Mouse (Mus musculus) brain, embryonic 18.5 days (tissue): Measurements from ENCODE around the gene Tia1.
"Not testable (repeated sequence)": the region's sequence is repeated elsewhere in the genome, so short reads cannot be mapped to it uniquely, and the experiment has no call there.

Source experiments
- DNase-seq: peaks from one replicate; pipeline ENCODE4 v3.0.0-alpha.2; 2012; ENCODE audit warnings: low read depth, low spot score

The Tia1 gene

DNA sequence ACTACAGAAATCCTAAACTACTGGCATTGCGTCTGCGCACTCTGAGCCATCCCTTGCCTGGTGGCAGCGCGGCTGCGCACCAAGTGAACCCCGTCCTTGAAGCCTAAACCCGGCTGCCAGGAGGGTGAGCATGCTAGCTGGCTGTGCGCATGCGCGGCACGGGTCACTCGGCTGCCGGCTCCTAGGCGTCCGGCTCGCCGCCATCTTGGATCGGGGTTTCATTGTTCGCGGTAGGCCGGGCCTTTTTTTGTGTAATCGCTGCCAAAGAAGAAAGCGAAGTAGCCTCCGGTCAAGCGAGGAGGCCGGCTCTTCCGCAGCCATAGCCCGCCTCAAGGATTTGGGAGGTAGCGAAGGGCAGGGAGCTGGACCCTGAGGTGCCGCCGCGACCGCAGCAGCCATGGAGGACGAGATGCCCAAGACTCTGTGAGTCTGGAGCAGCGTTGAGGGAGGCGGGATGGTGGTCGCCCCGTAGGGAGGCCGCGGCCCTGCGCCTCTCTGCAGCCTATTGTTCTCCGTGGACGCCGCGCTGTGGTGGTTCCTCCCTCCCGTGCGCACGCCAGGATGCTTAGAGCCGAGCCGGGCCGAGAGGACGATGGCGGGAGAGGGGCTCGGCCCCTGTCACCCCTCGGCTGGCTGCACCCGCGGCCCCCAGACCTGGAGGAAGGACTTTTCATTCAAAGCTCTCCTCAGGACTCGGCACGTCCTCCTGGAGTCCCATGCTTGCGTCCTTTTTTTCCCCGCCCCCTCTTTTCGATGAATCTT lies at the start of gene Tia1:
Gene Tia1 (plus strand): TSS at position 120 of the 762 bp plus-strand sequence.
- DNase-seq = peak; percentile 97

DNA sequence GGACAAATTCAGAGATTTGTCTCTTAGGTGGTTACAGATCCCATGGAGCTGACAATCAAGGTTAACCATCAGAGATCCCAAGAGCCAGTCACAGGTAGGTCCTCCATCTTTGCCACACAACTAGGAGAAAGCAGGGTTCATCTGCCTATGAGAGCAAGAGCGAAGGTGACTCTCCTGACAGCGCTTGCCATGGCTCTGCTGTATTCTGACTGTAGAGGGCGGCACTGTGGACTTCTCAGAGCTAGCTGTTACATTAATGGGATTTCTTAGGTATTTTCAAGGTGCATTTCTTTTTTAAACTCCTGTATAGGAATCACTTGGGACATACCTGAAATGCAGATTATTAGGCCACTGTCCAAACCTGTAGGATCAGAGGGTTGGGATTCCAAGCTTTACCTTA lies 49.1 kb upstream of the Tia1 start:
- DNase-seq = no peak

DNA sequence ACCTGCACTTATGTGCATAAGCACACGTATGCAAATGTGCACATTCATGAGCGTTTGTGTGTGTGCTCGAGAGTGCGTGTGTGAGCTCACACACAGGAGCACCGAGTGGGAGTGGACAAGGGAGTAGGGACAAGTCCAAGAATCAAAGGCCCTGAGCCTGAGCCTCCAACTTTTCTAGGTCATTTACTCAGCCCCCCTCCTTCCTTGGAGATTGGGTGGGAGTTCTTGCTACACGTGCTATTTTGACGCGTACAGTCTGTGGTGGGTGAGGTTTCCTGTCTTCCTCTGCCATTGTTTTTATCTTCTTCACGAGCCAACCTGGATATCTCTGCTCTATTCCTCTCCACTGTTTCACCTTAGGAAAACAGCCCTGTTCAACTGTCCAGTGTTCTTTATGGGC lies 47.1 kb upstream of the Tia1 start:
- DNase-seq = no peak

DNA sequence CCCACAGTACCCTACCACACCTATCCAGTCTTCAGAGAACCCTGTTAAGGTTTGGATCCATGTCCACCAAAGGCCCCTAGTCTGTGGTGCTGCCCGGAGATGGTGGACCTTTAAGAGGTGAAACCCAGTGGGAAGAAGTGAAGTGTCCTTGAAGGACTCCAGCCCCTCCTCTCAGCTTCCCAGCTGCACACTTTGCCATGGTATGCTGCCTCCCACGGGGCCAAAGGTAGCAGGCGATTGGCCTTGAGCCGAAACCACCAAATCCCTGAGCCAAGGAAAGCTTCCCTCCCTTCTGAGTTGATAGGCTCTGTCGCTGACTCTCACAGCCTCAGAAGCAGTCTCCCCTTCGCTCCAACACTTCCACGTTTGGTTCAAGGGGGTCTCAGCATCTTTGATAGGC lies 43.3 kb upstream of the Tia1 start:
- no peak for DNase-seq

DNA sequence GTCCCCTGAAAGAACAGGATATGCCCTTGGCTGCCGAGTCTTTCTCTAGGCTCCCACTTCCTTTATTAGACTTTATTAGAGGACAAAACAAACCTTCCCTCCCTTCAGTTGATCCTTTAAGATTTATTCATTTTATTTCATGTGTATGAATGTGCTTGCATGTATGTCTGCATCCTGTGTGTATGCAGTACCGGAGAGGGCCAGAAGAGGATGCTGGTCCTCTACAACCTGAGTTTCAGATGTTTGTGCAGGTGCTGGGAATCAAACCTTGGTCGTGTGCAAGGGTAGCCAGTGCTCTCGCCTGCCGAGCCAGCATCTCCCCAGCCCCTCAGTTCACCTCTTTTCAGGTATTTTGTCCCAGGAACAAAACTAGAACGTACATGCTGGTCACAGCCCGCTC lies 42.6 kb upstream of the Tia1 start:
- no peak for DNase-seq

DNA sequence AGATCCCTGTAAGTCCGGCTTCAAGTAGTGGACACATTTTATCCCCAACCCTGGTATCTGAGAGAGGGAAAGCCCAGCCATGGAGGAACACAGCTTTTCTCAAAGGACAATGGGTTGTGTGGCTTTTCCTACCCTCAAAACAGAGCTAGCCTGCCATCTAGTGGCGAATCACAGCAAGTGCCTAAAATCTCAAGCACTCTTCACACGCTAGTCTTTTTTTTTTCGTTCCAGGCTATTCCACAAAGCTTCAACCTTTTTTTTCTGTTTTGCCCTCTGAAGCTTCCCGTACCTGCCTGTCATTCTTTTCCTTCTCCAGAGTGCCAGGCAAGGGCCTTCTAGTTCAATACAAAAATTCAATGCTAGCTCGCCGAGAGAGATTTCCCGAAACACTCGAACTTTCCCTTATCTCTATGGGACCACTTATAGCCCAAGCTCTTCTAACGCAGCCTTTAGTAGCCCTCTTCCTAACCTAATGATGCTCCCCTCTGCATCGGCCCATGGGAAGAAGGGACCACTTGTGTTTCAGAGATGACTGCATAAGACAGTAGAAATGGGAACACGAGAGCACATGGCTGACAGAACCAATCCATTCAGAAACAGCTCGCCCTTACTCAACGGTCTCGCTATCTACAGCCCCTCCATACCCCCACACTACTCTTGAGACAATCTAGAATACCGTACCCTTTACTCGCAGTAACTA lies 39.4 kb upstream of the Tia1 start:
- DNase-seq = peak; percentile 78

DNA sequence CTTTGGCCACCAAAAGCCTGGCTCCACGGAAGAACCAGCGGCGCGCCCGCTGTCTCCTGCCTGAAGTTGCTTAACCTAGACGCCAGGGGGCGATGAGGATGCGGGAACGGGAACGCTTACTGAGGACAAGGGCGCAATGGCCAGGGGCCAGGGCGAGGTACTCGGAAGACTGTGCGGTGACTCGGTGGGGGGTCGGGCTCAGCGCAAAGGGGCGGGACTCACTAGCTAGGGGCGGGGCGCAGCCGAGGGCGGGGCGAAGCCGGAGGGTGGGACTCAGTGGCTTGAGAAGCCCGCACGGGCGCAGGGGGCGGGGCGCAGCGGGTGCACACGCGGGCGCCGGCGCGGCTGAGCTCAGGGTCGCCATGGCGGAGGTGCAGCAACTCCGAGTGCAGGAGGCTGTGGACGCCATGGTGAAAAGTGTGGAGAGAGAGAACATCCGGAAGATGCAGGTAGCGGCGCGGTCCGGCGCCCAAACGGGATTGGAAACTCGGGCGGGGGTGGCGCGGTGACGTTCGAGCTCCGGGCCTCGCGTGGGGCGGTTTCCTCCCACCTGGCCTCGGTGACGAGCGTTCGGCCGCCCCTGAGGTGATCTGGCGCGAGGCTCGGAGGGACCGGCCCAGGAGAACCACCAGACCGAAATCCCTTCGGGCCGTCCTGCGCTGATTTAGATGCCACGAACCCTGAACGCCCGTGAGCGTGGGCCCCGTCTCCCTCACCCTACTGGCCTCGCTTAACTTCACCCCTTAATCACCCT lies 38.5 kb upstream of the Tia1 start, which contains the start of gene Fam136a:
Gene Fam136a (plus strand): TSS at position 276 of the 754 bp plus-strand sequence.
- peak; percentile 93 for DNase-seq

DNA sequence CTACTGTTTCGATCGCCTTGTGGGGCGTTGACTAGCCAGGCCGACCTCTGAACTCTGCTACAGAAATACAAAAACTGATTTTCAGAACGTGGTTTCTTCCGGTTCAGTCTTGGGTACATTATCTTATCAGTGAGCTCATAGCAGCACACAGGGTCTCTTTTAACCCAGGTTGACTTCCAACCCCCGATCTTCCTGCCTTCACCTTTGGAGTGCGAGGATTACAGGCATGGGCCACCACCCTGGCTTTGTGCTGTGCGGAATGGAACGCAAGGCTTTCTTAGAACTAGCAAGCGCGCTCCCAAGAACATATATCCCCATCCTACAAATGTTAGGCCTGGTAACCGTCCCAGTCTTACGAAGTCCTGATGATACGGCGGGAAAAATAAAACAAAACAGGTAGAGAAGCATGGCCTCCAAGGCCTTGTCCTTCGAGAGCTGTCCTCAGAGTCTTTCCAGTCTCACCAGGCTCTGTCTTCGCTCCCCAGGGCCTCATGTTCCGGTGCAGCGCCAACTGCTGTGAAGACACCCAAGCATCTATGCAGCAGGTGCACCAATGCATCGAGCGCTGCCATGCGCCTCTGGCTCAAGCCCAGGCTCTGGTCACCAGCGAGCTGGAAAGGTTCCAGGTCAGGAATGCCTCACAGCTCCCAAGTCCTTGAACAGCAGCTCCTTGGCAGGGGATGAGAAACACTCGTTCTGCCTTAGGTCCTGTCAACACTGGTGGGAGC lies 37.7 kb upstream of the Tia1 start:
- DNase-seq = no peak

DNA sequence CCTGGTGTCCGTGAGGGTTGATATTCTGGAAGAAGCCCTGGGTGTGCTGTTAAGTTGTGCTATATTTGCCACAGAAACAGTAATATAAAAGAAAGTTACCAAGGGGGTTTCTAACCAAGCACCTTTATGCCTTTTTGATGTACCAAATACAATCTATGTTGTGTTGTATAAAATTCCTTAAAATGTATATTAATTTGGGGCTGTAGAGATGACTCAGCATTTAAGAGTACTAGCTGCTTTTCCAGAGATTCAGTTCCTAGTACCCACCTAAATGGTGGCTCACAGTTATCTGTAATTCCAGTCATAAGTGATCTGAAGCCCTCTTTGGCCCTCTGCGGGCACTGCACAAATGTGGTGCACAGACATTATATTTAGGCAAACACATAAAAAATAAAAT lies 37.2 kb upstream of the Tia1 start:
- DNase-seq = no peak

DNA sequence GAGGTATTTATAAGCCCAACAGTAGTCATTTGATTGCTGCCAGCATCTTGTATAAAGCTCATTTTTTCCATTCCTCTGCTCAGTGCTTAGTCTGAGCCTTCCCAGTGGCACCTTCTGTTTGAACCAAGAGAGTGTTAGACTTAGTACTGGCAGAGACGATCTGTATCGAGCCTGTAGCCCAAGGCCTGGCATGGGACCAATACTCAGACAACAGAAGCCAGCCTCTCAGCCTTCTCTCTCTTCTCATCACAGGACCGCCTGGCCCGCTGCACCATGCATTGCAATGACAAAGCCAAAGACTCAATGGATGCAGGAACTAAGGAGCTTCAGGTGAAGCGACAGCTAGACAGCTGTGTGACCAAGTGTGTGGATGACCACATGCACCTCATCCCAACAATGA lies 35.5 kb upstream of the Tia1 start:
- no peak for DNase-seq

DNA sequence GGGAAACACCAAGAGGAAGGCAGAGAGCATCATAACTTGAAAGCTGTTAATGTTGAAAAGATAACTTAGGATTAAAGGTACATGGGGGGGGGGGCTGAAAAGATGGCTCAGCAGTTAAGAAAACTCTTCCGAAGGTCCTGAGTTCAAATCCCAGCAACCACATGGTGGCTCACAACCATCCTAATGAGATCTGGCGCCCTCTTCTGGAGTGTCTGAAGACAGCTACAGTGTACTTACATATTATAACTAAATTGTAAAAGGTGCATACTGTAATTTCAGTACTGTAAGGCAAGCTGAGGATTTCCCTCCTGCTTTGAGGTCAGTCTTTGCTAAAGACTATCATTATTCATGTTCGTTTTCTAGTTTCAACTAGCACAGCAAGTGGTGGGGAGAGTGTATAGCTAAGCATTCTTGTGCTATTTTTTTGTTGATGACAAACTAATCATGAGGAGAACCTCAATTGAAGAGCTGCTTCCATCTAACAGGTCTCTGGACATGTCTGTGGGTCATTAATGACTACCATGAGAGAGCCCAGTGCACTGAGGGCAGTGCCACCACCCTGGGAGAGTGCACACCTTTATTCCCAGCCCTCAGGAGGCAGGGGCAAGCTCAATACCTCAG lies 33.8 kb upstream of the Tia1 start:
- no peak for DNase-seq

DNA sequence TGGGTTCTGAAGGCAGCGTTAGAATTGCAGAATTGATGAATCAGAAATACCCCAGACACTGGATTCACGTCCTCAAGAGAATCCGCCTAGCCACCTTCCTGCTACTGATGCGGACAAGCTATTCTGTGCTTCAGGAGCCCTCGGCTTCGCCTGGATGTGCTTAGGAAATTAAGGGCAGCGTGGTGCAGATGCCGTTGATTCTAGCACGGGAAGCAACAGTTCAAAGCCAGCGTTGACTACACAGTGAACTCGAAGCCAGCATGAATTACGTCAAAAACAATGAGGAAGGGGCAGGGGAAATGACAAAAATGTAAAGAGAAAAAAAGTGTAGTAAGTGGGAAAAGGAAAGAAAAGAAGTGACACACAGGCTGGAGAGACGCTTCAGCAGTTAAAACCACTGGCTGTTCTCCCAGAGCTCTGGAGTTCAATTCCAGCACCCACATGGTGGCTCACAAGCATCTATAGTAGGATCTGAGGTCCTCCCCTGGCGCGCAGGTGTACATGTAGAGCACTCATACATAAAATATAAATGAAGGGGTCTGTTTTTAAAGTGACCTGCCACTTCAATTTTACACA lies 33.2 kb upstream of the Tia1 start, which contains the start of gene Snrpg:
Gene Snrpg (plus strand): TSS at position 541 of the 576 bp plus-strand sequence.
- no peak for DNase-seq

DNA sequence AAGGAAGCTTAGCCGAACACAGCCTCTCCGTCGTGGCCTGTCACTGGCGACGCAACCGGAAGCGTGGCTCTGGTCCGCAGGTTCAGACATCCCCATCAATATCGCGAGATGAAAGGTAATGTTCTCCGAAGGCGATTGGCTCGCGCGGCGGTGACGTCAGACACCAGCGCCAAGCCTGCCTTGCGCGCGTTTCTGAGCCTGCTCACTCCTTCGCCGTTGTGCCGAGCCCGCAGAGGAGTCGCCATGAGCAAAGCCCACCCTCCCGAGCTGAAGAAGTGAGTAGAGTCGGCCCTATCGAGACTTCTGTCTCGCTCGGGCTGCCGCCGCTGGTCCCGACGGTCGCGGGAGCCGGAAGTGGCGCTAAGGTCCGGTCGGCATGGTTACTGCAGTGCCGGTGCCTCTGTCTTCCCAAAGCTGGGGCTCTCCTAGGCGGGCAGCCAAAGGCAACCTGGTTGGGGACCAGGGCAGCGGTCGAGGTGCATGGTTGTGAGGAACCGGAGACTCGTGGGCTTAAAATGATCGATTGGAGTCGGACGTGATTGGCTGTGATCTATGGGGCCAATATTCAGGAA lies 32.6 kb upstream of the Tia1 start:
- DNase-seq = peak; percentile 93

DNA sequence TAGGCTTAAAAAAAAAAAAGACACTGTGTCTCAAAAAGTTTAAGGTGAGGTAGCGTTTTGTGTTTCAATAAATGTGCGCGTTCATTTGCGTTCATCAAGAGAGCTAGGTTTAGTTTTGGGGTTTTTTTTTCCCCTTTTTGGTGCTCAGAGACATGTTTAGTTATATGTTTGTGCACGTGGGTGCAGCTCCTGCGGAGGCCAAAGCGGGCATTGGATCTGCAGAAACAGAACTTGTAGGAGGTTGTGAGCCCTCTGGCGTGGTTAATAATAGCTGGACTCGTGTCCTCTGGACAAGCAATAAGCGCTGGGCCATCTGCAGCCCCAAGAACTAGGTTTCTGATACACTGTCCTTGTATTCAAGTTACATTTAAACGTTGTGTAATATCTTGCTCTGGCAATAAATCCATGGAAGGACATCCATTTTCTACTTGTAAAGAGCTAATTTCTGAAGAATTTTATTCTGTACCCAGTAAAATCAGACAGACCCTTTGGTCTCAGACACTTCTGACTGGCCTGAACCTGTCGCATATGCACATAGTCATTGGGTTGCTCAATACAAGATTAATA lies 32.0 kb upstream of the Tia1 start:
- no peak for DNase-seq

DNA sequence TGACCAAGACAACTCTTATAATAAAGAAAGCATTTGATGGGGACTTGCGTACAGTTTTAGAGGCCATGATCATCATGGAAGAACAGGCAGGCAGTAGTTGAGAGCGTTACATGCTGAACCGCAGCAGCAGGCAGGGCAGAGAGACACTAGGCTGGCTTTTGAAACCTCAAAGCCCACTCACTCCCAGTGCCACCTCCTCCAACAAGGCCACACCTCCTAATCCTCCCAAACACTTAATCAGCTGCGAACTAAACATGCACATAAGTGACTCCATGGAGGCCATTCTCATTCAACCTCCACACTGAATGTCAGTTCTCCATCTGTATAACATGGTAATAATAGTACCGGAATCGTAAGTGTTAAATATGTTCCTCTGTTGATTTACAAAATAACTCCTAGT lies 30.5 kb upstream of the Tia1 start:
- no peak for DNase-seq

DNA sequence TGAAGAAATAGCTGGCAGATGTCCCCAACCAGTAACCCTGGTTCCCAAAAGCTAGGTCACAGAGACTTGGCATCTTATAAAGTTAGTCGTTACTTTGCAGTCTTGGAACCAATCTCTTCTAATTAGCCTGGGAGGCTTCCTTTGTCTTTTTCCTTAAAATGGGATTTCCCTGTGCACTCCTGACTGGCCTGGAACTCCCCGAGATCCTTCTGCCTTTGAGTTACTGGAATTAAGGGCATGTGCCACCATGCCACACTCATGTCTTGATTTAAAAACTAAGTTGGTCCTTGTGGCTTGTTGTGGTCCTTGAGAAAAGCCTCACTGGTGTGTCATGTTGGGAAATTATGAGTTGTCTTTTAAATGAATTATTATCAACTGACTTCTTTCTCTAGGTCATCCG lies 25.7 kb upstream of the Tia1 start:
- no peak for DNase-seq

DNA sequence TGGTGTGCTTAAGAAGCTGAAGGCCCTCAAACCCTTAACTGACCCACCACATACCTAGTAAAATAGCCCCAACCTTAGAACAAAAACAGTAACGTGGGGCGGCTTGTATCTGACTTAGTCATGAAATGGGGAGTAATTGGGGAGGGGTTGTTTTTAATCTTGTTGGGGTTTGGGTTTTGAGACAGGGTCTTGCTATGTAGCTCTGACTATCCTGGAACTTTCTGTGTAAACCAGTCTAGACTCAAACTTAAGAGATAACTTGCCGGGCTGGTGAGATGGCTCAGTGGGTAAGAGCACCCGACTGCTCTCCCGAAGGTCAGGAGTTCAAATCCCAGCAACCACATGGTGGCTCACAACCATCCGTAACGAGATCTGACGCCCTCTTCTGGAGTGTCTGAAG lies 23.9 kb upstream of the Tia1 start:
- not testable (repeated sequence) for DNase-seq

DNA sequence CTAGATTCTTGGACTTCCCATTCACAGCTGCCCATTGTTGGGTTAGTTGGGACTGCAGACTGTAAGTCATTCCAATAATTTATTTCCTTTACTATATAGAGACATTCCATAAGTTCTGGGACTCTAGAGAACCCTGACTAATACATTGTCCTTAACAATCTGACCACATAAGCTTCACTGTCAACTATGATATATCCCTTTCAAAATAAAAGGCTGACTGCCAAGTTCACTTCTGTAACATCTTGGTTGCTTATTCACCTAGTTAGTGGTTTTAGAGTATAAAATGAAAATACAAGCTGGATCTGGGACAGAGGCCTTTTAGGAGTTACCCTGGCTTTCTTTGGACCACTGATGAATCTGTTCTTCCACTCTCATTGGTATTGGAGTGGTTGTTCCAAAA lies 21.5 kb upstream of the Tia1 start:
- no peak for DNase-seq

DNA sequence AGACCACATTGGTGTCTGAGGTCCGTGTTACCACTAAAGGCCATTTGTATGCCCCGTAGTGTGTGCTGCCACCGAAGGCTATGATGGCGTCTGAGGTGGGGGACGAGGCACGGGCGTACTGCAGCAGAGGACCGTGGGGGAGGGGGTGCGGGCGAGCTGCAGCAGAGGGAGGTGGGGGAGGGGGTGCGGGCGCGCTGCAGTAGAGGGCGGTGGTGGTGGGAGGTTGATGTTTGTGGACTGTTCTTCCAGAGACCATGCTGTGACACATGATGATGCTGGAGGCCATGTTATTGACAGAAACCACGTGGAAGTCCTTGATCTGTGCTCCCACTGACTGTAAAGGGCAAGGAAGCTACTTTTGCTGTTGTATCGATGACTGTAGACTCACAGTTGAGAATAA lies 20.6 kb upstream of the Tia1 start:
- no peak for DNase-seq

DNA sequence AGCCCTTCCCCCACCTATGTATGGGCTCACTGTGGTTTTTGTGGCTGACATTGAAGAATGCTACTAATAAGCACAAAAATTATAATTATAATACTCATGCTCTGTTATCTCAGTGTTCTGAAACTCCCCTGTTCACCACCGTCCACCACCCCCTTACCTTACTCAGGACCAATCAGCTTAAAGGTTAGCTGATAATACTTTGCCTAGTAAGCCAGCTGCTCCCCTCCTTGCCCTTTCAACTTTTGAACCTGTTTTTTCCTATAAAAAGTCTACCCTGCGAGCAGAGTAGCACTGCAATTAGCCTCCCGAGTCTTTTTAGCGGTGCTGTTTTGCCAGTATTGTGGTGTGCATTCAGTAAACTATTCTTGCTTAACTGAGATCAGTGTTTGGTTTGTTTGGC lies 19.3 kb upstream of the Tia1 start:
- no peak for DNase-seq
